Mouse (Mus musculus) hindbrain, embryonic 15.5 days (tissue): ENCODE results near the gene Manea. TPM values are rescaled to one million over a fixed set of nuclear protein-coding genes. Genes with fewer than 3 reads are reported as not detected.
"Not testable (repeated sequence)": the region's sequence is repeated elsewhere in the genome, so short reads cannot be mapped to it uniquely, and the experiment has no call there.

Experiments used
- ATAC-seq: fragments of 200-750 bp; cut with Nextera tagmentation; 2 replicates; pipeline ENCODE4 v1.8.0; 2017; ENCODE audit warnings: low read depth, moderate number of reproducible peaks, moderate TSS enrichment; ENCODE audit not compliant: low FRiP score
- H3K27ac ChIP-seq: fragments of 300-500 bp; sonication (generic); replicated peaks from 2 replicates; pipeline ENCODE4 v1.5.1; 2015; ENCODE audit warnings: mild to moderate bottlenecking, inconsistent platforms
- H3K27me3 ChIP-seq: fragments of 300-500 bp; sonication (generic); 2 replicates; pipeline ENCODE4 v1.6.1; 2015; ENCODE audit warnings: control low read depth, inconsistent platforms
- H3K36me3 ChIP-seq: fragments of 300-500 bp; sonication (generic); 2 replicates; pipeline ENCODE4 v1.6.1; 2015; ENCODE audit warnings: control low read depth, inconsistent platforms
- H3K4me1 ChIP-seq: fragments of 300-500 bp; sonication (generic); replicated peaks from 2 replicates; pipeline ENCODE4 v1.6.1; 2015; ENCODE audit warnings: control low read depth, inconsistent platforms
- H3K4me2 ChIP-seq: fragments of 300-500 bp; sonication (generic); 2 replicates; pipeline ENCODE4 v1.6.1; 2015; ENCODE audit warnings: moderate library complexity, mild to moderate bottlenecking, inconsistent platforms
- H3K4me3 ChIP-seq: fragments of 300-500 bp; sonication (generic); 2 replicates; pipeline ENCODE4 v1.5.1; 2015; ENCODE audit warnings: mild to moderate bottlenecking, inconsistent platforms
- H3K9ac ChIP-seq: fragments of 300-500 bp; sonication (generic); 2 replicates; pipeline ENCODE4 v1.6.1; 2015; ENCODE audit warnings: inconsistent platforms
- H3K9me3 ChIP-seq: fragments of 300-500 bp; sonication (generic); 2 replicates; pipeline ENCODE4 v1.6.1; 2016; ENCODE audit warnings: control low read depth, inconsistent platforms
- WGBS: fragments of 180-500 bp; shearing (Covaris S2); methylation state at CpG from one replicate; pipeline ENCODE4 v1.1.7; 2015; 5-methylcytosine and 5-hydroxymethylcytosine counted together
- polyA plus RNA-seq: library from polyadenylated mRNA; unstranded; fragments of >200 nt; fragmentation: Nextera tagmentation; extraction: Ambion mirVana; gene quantifications from 2 replicates; pipeline ENCODE4 v1.2.1, GENCODE M21; 2015

Manea gene
- polyA plus RNA-seq = 14.4 and 14.5 TPM in 2 replicates

- peak within 1 kb of the TSS; percentile 87 for H3K4me3 ChIP-seq
- H3K4me1 ChIP-seq = peaks cover 7% of the 10 kb centered on the region
- H3K27me3 ChIP-seq = no peaks in the 10 kb centered on the region
- under 1% methylated on average over 52 of the region's 52 CpGs for WGBS
- peak; percentile 97 for ATAC-seq
- H3K27ac ChIP-seq = peak within 1 kb of the TSS; percentile 89
- H3K36me3 ChIP-seq = no peaks in the 10 kb centered on the region
- no peaks in the 10 kb centered on the region for H3K9me3 ChIP-seq
- peak within 1 kb of the TSS; percentile 84 for H3K9ac ChIP-seq
- H3K4me2 ChIP-seq = peak within 1 kb of the TSS; percentile 61
Observed at GRCm38 (mm10) chr4:26346443-26347106, at the start of gene Manea. Manea (minus strand) TSS chr4:26346891.

GRCm38 (mm10) chr4:26354616-26355015 lies 7.9 kb upstream of the Manea start:
- Histone ChIP-seq H3K4me3 (no peak overlapping the region), H3K4me2 (no peak overlapping the region), H3K27ac (no peak overlapping the region), H3K9ac (no peak overlapping the region), H3K36me3 (no peaks in the 10 kb centered on the region), H3K27me3 (no peaks in the 10 kb centered on the region), H3K9me3 (no peaks in the 10 kb centered on the region), H3K4me1 (no peaks in the 10 kb centered on the region)
- 90% methylated on average over 2 of the region's 2 CpGs for WGBS
- ATAC-seq = no peak

- Histone ChIP-seq H3K4me2 (no peak overlapping the region), H3K36me3 (no peaks in the 10 kb centered on the region), H3K27me3 (no peaks in the 10 kb centered on the region), H3K9ac (no peak overlapping the region), H3K9me3 (no peaks in the 10 kb centered on the region), H3K4me1 (no peaks in the 10 kb centered on the region), H3K27ac (no peak overlapping the region), H3K4me3 (no peak overlapping the region)
- WGBS = 25% methylated on average over 2 of the region's 2 CpGs
- ATAC-seq = no peak
Observed at GRCm38 (mm10) chr4:26353643-26354231, 7.0 kb upstream of the Manea start.

- Histone ChIP-seq H3K9me3 (no peaks in the 10 kb centered on the region), H3K27ac (no peak overlapping the region), H3K4me1 (peaks cover 7% of the 10 kb centered on the region), H3K9ac (no peak overlapping the region), H3K4me3 (no peak overlapping the region), H3K27me3 (no peaks in the 10 kb centered on the region), H3K4me2 (no peak overlapping the region), H3K36me3 (no peaks in the 10 kb centered on the region)
- no peak for ATAC-seq
- WGBS = 44% methylated on average over 2 of the region's 2 CpGs
Observed at GRCm38 (mm10) chr4:26347239-26347638, 548 bp upstream of the Manea start.

GRCm38 (mm10) chr4:26345741-26346442 lies 799 bp downstream of the Manea start:
- peak; percentile 16; the same call in 1 of the 2 replicates for ATAC-seq
- peak overlapping the region; percentile 84 for H3K9ac ChIP-seq
- H3K27me3 ChIP-seq = no peaks in the 10 kb centered on the region
- no peaks in the 10 kb centered on the region for H3K36me3 ChIP-seq
- no peaks in the 10 kb centered on the region for H3K9me3 ChIP-seq
- H3K4me3 ChIP-seq = peak overlapping the region; percentile 87
- H3K4me2 ChIP-seq = peak overlapping the region; percentile 61
- H3K27ac ChIP-seq = peak overlapping the region; percentile 89
- peaks cover 7% of the 10 kb centered on the region for H3K4me1 ChIP-seq
- WGBS = under 1% methylated on average over 16 of the region's 16 CpGs

- Histone ChIP-seq H3K9me3 (no peaks in the 10 kb centered on the region), H3K36me3 (no peaks in the 10 kb centered on the region), H3K27ac (no peak overlapping the region), H3K27me3 (no peaks in the 10 kb centered on the region), H3K4me1 (peaks cover 7% of the 10 kb centered on the region), H3K4me2 (peak overlapping the region; percentile 61), H3K9ac (peak overlapping the region; percentile 22; the same call in 1 of the 2 replicates), H3K4me3 (peak overlapping the region; percentile 87; the same call in 1 of the 2 replicates)
- no peak for ATAC-seq
- 70% methylated on average over 3 of the region's 3 CpGs for WGBS
Observed at GRCm38 (mm10) chr4:26345080-26345479, 1.6 kb downstream of the Manea start.

GRCm38 (mm10) chr4:26342346-26342745 lies 4.3 kb downstream of the Manea start:
- H3K27me3 ChIP-seq = no peaks in the 10 kb centered on the region
- ATAC-seq = no peak
- no peaks in the 10 kb centered on the region for H3K36me3 ChIP-seq
- no peak overlapping the region for H3K4me2 ChIP-seq
- no peak overlapping the region for H3K9ac ChIP-seq
- H3K9me3 ChIP-seq = no peaks in the 10 kb centered on the region
- H3K4me1 ChIP-seq = peaks cover 7% of the 10 kb centered on the region
- no peak overlapping the region for H3K4me3 ChIP-seq
- H3K27ac ChIP-seq = no peak overlapping the region

- WGBS = 81% methylated on average over 5 of the region's 5 CpGs
- Histone ChIP-seq H3K9ac (no peak overlapping the region), H3K27me3 (no peaks in the 10 kb centered on the region), H3K4me1 (no peaks in the 10 kb centered on the region), H3K27ac (no peak overlapping the region), H3K4me3 (no peak overlapping the region), H3K36me3 (no peaks in the 10 kb centered on the region), H3K4me2 (no peak overlapping the region), H3K9me3 (no peaks in the 10 kb centered on the region)
- no peak for ATAC-seq
Observed at GRCm38 (mm10) chr4:26338604-26339003, 8.1 kb downstream of the Manea start.

GRCm38 (mm10) chr4:26336563-26336962 lies 10.1 kb downstream of the Manea start:
- H3K36me3 ChIP-seq = no peaks in the 10 kb centered on the region

GRCm38 (mm10) chr4:26304731-26305130 lies 42.0 kb downstream of the Manea start:
- not testable (repeated sequence) for H3K27me3 ChIP-seq, H3K4me3 ChIP-seq, H3K4me2 ChIP-seq, H3K27ac ChIP-seq, H3K9ac ChIP-seq, H3K4me1 ChIP-seq, ATAC-seq, H3K36me3 ChIP-seq, H3K9me3 ChIP-seq
- 98% methylated on average over 1 of the region's 1 CpGs for WGBS

More at GRCm38 (mm10) chr4:26336563-26336962, 10.1 kb downstream of the Manea start:
- Histone ChIP-seq H3K4me2 (no peak overlapping the region), H3K27ac (no peak overlapping the region), H3K27me3 (no peaks in the 10 kb centered on the region), H3K9me3 (no peaks in the 10 kb centered on the region), H3K4me3 (no peak overlapping the region), H3K9ac (no peak overlapping the region), H3K4me1 (no peaks in the 10 kb centered on the region)
- 98% methylated on average over 5 of the region's 5 CpGs for WGBS
- ATAC-seq = no peak

GRCm38 (mm10) chr4:26277112-26277716 lies 69.5 kb downstream of the Manea start:
- Histone ChIP-seq H3K27me3 (no peaks in the 10 kb centered on the region), H3K4me2 (no peak overlapping the region), H3K4me1 (peaks cover 9% of the 10 kb centered on the region; the same call in 1 of the 2 replicates), H3K9me3 (no peaks in the 10 kb centered on the region), H3K9ac (no peak overlapping the region), H3K36me3 (no peaks in the 10 kb centered on the region), H3K27ac (no peak overlapping the region), H3K4me3 (no peak overlapping the region)
- no peak for ATAC-seq
- WGBS = 66% methylated on average over 1 of the region's 1 CpGs

- Histone ChIP-seq H3K27ac (no peak overlapping the region), H3K36me3 (no peaks in the 10 kb centered on the region), H3K4me2 (no peak overlapping the region), H3K27me3 (no peaks in the 10 kb centered on the region), H3K4me1 (peaks cover 9% of the 10 kb centered on the region; the same call in 1 of the 2 replicates), H3K9ac (no peak overlapping the region), H3K4me3 (no peak overlapping the region), H3K9me3 (no peaks in the 10 kb centered on the region)
- ATAC-seq = 0 out of 2 replicates have a peak, but pooled peaks have one; percentile 27
Observed at GRCm38 (mm10) chr4:26276264-26276663, 70.4 kb downstream of the Manea start.
